Mouse (Mus musculus) neural tube, embryonic 12.5 days (tissue): ENCODE data around the gene Tbc1d22a. TPM values are rescaled to one million over a fixed set of nuclear protein-coding genes. Genes with fewer than 3 reads are reported as not detected.
A peak's percentile ranks its signal among the peaks of the same experiment; 100 is the strongest.

Source experiments
- ATAC-seq: fragments of 200-750 bp; cut with Nextera tagmentation; 2 replicates; pipeline ENCODE4 v1.8.0; 2017; ENCODE audit warnings: low read depth, mild to moderate bottlenecking, moderate TSS enrichment, moderate library complexity; ENCODE audit not compliant: low FRiP score
- H3K27ac ChIP-seq: fragments of 300-500 bp; sonication (generic); 2 replicates; pipeline ENCODE4 v1.5.1; 2016
- H3K27me3 ChIP-seq: fragments of 300-500 bp; sonication (generic); replicated peaks from 2 replicates; pipeline ENCODE4 v1.6.1; 2016; ENCODE audit warnings: mild to moderate bottlenecking
- H3K36me3 ChIP-seq: fragments of 300-500 bp; sonication (generic); 2 replicates; pipeline ENCODE4 v1.6.1; 2016; ENCODE audit warnings: mild to moderate bottlenecking
- H3K4me1 ChIP-seq: fragments of 300-500 bp; sonication (generic); 2 replicates; pipeline ENCODE4 v1.6.1; 2016
- H3K4me2 ChIP-seq: fragments of 300-500 bp; sonication (generic); replicated peaks from 2 replicates; pipeline ENCODE4 v1.6.1; 2016; ENCODE audit warnings: mild to moderate bottlenecking
- H3K4me3 ChIP-seq: fragments of 300-500 bp; sonication (generic); 2 replicates; pipeline ENCODE4 v1.5.1; 2016
- H3K9ac ChIP-seq: fragments of 300-500 bp; sonication (generic); 2 replicates; pipeline ENCODE4 v1.6.1; 2016; ENCODE audit warnings: mild to moderate bottlenecking
- H3K9me3 ChIP-seq: fragments of 300-500 bp; sonication (generic); 2 replicates; pipeline ENCODE4 v1.6.1; 2016; ENCODE audit warnings: mild to moderate bottlenecking
- WGBS: fragments of 180-500 bp; shearing (Covaris S2); methylation state at CpG from one replicate; pipeline ENCODE4 v1.1.7; 2016; 5-methylcytosine and 5-hydroxymethylcytosine counted together
- polyA plus RNA-seq: library from polyadenylated mRNA; unstranded; fragments of >200 nt; fragmentation: Nextera tagmentation; extraction: Ambion mirVana; gene quantifications from 2 replicates; pipeline ENCODE4 v1.2.1, GENCODE M21; 2016

The Tbc1d22a gene
- polyA plus RNA-seq, 1 experiment from 2014 or later: 13.6 TPM

DNA sequence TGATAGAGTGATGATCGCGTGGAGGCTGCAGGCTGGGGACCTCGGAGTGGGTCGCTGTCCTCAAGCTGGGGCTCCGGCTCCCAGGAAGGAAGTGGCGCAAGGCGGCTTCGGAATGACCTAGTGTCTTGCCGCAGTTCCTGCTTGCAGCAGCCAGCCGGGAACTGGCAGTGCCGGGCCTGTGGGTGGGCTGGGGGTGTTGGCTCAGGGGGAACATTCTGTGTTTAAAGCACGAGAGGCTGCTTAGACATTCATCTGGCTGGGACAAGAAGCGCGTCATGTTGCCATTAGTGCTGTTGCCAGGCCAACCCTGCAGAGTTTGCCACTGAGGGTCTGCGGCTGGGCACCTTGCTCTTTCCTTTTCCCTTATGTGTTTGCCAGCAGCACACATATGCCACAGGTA is 63.2 kb downstream of the Tbc1d22a start:
- H3K4me2 ChIP-seq: peak overlapping the region; percentile 28; the same call in 1 of the 2 replicates
- WGBS: 40% methylated on average over 15 of the region's 15 CpGs
- no peak overlapping the region for H3K4me3 ChIP-seq
- H3K9ac ChIP-seq: 0 out of 2 replicates have a peak overlapping the region, but pooled peaks have one; percentile 13
- H3K4me1 ChIP-seq: peaks cover 59% of the 10 kb centered on the region
- H3K27ac ChIP-seq: peak overlapping the region; percentile 62; the same call in 1 of the 2 replicates
- peak; percentile 38; the same call in 1 of the 2 replicates for ATAC-seq
- H3K27me3 ChIP-seq: no peaks in the 10 kb centered on the region
- H3K36me3 ChIP-seq: no peaks in the 10 kb centered on the region
- no peaks in the 10 kb centered on the region for H3K9me3 ChIP-seq

DNA sequence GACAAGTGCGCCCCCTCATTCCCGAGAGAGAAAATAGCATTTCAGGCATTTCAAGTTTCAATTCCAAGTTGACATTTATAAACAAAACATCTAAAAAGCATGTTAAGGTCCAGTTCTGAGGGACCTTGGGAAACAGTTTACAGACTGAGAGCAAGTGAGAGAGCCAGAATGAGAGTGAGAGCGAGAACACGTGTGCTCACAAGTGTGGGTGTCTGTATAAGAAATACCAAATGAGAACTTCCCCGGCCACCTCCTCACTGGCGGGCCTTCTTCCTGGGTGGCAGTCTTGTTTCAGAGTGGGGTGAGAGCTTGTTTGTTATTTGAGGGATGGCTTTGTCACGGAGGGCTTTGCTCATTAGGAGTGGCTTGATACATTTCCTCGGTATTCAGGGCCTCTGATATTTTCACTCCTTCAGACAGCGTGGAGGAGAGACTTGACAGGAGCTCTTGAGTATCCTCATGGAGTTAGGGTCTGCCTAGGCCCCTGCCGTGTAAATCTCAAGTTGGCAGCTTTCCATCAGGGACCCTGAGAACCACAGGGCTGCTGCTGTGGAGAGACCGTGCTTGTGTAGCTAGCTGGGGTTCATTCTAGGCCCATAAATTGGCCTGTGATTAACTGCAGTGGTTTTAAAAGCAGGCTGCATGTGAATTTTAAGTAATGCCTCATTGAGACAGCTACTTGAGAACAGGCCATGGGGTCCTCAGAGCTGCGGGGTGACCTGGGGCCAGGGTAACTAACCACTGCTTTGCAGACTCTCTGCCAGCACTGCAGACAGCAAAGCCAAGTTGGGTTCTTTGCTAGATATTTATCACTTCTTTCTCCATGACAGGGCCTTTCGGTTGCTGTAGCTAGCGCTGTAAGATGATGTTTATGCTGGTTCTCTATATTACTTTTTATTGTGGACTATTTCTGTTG is 65.1 kb downstream of the Tbc1d22a start:
- Histone ChIP-seq H3K27ac (no peak overlapping the region), H3K9ac (no peak overlapping the region), H3K27me3 (no peaks in the 10 kb centered on the region), H3K4me3 (no peak overlapping the region), H3K36me3 (no peaks in the 10 kb centered on the region), H3K9me3 (no peaks in the 10 kb centered on the region), H3K4me1 (peaks cover 59% of the 10 kb centered on the region), H3K4me2 (no peak overlapping the region; the same call in 1 of the 2 replicates)
- WGBS: 64% methylated on average over 14 of the region's 14 CpGs
- no peak for ATAC-seq

DNA sequence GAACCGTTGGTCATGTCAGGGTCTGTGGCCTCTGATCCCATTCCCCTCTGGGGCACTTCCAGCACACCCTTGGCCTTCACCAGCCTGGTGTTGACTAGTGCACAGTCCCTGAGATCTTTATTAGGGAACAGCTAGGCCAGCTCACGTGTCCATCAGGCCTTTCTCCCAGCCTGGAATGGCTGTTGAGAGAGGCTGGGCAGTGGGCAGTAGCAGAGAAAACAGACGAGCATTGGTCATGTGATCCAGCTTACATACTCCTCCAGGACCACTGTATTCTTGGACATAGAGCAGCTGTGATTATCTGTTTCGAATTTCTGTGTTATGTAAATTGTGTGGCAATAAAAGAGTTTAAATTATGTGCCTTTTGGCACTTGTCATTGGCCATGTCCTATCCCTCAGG is 65.9 kb downstream of the Tbc1d22a start:
- Histone ChIP-seq H3K4me2 (no peak overlapping the region), H3K4me1 (peaks cover 58% of the 10 kb centered on the region), H3K4me3 (no peak overlapping the region), H3K27me3 (no peaks in the 10 kb centered on the region), H3K9ac (no peak overlapping the region), H3K36me3 (no peaks in the 10 kb centered on the region), H3K9me3 (no peaks in the 10 kb centered on the region), H3K27ac (no peak overlapping the region)
- no peak for ATAC-seq
- WGBS: 51% methylated on average over 4 of the region's 4 CpGs

DNA sequence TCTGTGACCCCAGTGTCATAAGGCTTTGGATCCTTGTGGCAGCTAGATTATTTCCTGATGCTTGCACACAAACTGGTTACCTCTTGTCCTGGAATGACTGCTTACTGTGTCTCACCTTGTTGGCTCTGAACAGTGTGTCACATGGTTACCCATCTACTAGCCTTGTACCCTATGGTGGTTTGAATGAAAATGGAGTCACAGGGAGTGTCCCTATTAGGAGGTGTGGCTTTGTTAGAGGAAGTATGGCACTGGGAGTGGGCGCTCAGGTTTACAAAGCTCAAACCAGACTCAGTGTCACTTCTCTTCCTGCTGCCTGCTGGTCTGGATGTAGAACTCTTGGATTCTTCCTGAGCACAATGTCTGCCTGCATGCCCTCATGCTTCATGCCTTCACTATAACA is 69.0 kb downstream of the Tbc1d22a start:
- H3K9me3 ChIP-seq: no peaks in the 10 kb centered on the region
- H3K4me3 ChIP-seq: no peak overlapping the region
- no peak overlapping the region for H3K27ac ChIP-seq
- H3K4me1 ChIP-seq: peaks cover 28% of the 10 kb centered on the region
- no peaks in the 10 kb centered on the region for H3K36me3 ChIP-seq
- ATAC-seq: no peak
- H3K9ac ChIP-seq: no peak overlapping the region
- H3K27me3 ChIP-seq: no peaks in the 10 kb centered on the region
- 91% methylated on average over 1 of the region's 1 CpGs for WGBS
- H3K4me2 ChIP-seq: no peak overlapping the region

DNA sequence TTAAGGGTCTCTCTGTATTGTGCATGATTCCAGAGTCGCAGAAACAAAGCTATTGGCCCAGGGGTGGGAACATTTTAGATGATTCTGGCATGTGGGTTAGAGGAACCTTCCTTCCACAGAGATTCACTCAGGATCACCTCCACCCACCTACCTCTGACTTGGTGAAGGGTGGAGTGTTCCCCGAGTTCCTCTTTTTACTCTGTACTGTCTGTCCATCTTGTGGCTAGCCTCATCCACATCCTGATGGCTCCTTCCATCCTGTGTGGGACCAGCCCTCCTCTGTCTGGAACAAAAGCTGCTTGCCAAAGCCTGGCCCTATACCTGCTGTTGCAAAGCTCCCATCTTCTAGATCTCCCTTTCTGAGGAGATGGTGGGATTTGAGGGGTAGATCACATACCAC is 71.0 kb downstream of the Tbc1d22a start:
- H3K36me3 ChIP-seq: no peaks in the 10 kb centered on the region
- no peaks in the 10 kb centered on the region for H3K27me3 ChIP-seq
- no peaks in the 10 kb centered on the region for H3K9me3 ChIP-seq
- H3K9ac ChIP-seq: no peak overlapping the region
- H3K4me2 ChIP-seq: no peak overlapping the region
- H3K4me3 ChIP-seq: no peak overlapping the region
- H3K4me1 ChIP-seq: peaks cover 9% of the 10 kb centered on the region
- ATAC-seq: no peak
- no peak overlapping the region for H3K27ac ChIP-seq
- WGBS: 88% methylated on average over 2 of the region's 2 CpGs

GRCm38 (mm10) chr15:86290074-86290473 is 75.8 kb downstream of the Tbc1d22a start:
- Histone ChIP-seq H3K4me1 (no peaks in the 10 kb centered on the region; the same call in 1 of the 2 replicates), H3K4me2 (no peak overlapping the region), H3K4me3 (no peak overlapping the region), H3K9me3 (no peaks in the 10 kb centered on the region), H3K27me3 (no peaks in the 10 kb centered on the region), H3K27ac (no peak overlapping the region), H3K9ac (no peak overlapping the region), H3K36me3 (no peaks in the 10 kb centered on the region)
- ATAC-seq: no peak
- WGBS: 80% methylated on average over 3 of the region's 3 CpGs

- H3K4me2 ChIP-seq: no peak overlapping the region
- H3K36me3 ChIP-seq: no peaks in the 10 kb centered on the region
- H3K9ac ChIP-seq: no peak overlapping the region
- no peak overlapping the region for H3K27ac ChIP-seq
- no peak for ATAC-seq
- H3K27me3 ChIP-seq: no peaks in the 10 kb centered on the region
- H3K4me3 ChIP-seq: no peak overlapping the region
- no peaks in the 10 kb centered on the region for H3K9me3 ChIP-seq
- peaks cover 3% of the 10 kb centered on the region; the same call in 1 of the 2 replicates for H3K4me1 ChIP-seq
- WGBS: 68% methylated on average over 6 of the region's 6 CpGs
Measured at GRCm38 (mm10) chr15:86292288-86292687, 78.0 kb downstream of the Tbc1d22a start.

DNA sequence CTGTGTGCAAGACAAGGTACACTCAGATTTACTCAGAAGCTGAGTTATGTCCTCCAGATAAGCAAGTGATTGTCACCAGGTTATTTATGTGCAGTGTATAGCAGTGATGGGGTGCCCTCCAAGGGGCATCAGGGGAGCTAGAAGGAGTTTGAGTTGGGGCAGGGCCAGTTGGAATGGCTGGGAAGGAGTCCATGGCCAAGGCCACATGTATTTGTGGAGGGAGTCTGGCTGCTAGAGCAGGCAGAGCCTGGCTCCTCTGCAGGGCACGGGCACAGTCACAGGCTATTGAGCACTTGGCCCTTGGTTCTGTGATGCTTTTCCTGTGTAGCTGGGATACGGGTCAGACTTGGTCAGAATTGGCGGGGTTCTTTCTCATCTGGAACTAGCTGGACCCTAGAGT is 80.2 kb downstream of the Tbc1d22a start:
- no peaks in the 10 kb centered on the region for H3K27me3 ChIP-seq
- peaks cover 3% of the 10 kb centered on the region; the same call in 1 of the 2 replicates for H3K4me1 ChIP-seq
- no peak overlapping the region for H3K4me3 ChIP-seq
- 88% methylated on average over 3 of the region's 3 CpGs for WGBS
- H3K4me2 ChIP-seq: no peak overlapping the region
- H3K36me3 ChIP-seq: no peaks in the 10 kb centered on the region
- ATAC-seq: no peak
- no peak overlapping the region for H3K9ac ChIP-seq
- H3K9me3 ChIP-seq: no peaks in the 10 kb centered on the region
- H3K27ac ChIP-seq: no peak overlapping the region

DNA sequence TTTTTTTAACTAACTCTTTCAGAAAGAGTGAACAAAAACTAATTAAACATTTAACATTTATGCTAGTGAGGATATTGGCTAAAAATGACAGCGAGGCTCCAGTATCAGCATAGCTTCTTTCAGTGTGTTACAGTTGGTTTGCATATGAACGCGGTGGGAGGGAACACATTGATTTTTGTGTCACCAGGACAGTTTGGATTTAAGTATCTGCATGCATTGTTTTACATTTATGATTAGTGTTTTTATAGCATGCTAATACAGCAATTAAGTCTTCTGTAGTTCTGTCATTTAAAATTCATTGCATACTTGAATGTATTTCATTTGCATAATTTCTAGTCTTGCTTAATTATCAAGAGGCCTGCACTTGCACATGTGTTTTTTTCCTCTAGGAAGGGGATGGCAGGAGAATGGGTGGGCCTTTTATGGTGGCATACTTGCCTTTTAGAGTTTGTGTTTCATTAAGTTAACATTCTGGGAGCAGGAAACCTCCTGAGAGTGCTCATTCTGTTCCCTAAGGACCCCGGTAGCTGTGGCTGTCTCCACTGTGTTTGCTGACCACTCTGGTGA is 81.5 kb downstream of the Tbc1d22a start:
- Histone ChIP-seq H3K27me3 (no peaks in the 10 kb centered on the region), H3K4me1 (peaks cover 3% of the 10 kb centered on the region; the same call in 1 of the 2 replicates), H3K9me3 (no peaks in the 10 kb centered on the region), H3K27ac (no peak overlapping the region), H3K9ac (no peak overlapping the region), H3K4me2 (no peak overlapping the region), H3K36me3 (no peaks in the 10 kb centered on the region), H3K4me3 (no peak overlapping the region)
- ATAC-seq: no peak
- 83% methylated on average over 4 of the region's 4 CpGs for WGBS

- no peaks in the 10 kb centered on the region for H3K9me3 ChIP-seq
- no peak overlapping the region for H3K27ac ChIP-seq
- H3K4me2 ChIP-seq: no peak overlapping the region
- no peak overlapping the region for H3K4me3 ChIP-seq
- no peak overlapping the region for H3K9ac ChIP-seq
- 100% methylated on average over 1 of the region's 1 CpGs for WGBS
- H3K36me3 ChIP-seq: 0 out of 2 replicates have a peak, but pooled peaks cover 5% of the 10 kb centered on the region
- no peak for ATAC-seq
- 0 out of 2 replicates have a peak, but pooled peaks cover 3% of the 10 kb centered on the region for H3K4me1 ChIP-seq
- H3K27me3 ChIP-seq: no peaks in the 10 kb centered on the region
Measured at GRCm38 (mm10) chr15:86297281-86297680, 83.0 kb downstream of the Tbc1d22a start.

GRCm38 (mm10) chr15:86303876-86304275 is 89.6 kb downstream of the Tbc1d22a start:
- H3K4me3 ChIP-seq: no peak overlapping the region
- no peaks in the 10 kb centered on the region for H3K9me3 ChIP-seq
- no peak for ATAC-seq
- H3K4me2 ChIP-seq: no peak overlapping the region
- no peak overlapping the region for H3K27ac ChIP-seq
- no peaks in the 10 kb centered on the region for H3K27me3 ChIP-seq
- 0 out of 2 replicates have a peak, but pooled peaks cover 6% of the 10 kb centered on the region for H3K36me3 ChIP-seq
- H3K9ac ChIP-seq: no peak overlapping the region
- WGBS: 83% methylated on average over 1 of the region's 1 CpGs
- H3K4me1 ChIP-seq: no peaks in the 10 kb centered on the region

DNA sequence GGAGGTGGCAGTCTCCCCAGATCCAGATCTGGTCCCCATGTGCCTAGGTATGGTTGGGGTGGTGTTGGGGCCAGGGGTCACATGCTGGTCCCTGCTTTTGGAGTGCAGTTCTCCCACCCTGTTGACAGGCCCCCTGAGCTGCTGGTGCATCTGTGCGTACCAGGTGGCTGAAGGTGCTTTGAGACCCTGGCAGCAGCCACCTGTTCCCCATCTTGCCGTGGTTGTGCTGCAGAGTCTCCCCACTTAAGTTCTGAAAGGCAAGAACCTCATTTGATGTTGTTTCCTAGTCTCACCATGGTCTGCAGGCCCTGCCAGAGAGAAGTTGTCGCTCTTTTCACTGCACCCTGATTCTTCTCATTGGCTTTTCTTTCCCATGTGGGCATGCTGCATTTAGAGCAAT is 90.6 kb downstream of the Tbc1d22a start:
- H3K4me3 ChIP-seq: no peak overlapping the region
- no peak overlapping the region for H3K9ac ChIP-seq
- no peak overlapping the region for H3K4me2 ChIP-seq
- no peak for ATAC-seq
- 80% methylated on average over 3 of the region's 3 CpGs for WGBS
- H3K36me3 ChIP-seq: 0 out of 2 replicates have a peak, but pooled peaks cover 6% of the 10 kb centered on the region
- H3K4me1 ChIP-seq: no peaks in the 10 kb centered on the region
- H3K27ac ChIP-seq: no peak overlapping the region
- no peaks in the 10 kb centered on the region for H3K9me3 ChIP-seq
- H3K27me3 ChIP-seq: no peaks in the 10 kb centered on the region
